Mouse (Mus musculus): ENCODE data around the gene Phc3.

DNA sequence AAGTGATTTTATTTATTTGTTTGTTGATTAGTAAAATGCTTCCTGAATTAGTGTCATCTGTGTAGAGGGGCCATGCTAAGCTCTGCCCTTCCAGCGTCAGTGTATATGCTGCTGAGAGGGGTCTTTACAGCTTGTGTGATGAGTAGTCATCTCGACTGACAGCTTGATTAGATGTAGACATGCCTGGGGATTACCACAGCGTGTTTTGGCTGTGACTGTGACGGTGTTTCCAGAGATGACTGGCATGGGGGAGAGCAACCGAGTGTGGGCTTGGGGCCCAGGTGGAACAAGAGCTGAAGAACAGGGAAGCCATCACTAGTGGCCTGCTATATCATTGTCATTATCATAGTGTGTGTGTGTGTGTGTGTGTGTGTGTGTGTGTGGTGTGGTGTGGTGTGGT is 100.6 kb downstream of the Phc3 start:
- TF ChIP-seq EP300 (IDR thresholded peaks at IDR 0.05; ENCODE audit: low read depth) = no peak
- TF ChIP-seq CTCF (IDR thresholded peaks at IDR 0.05; ENCODE audit: low read depth) = no peak
